Mouse (Mus musculus) cerebellum, postnatal 25 days (tissue): ENCODE measurements at regions not wholly inside any gene's neighbourhood (a gene's known extent, or its start where the extent isn't known, plus 50 kb on each side); places are given as distances from the start of the nearest gene placed in this dataset.
"Not testable (repeated sequence)": the region's sequence is repeated elsewhere in the genome, so short reads cannot be mapped to it uniquely, and the experiment has no call there.

Source experiments
- DNase-seq, 2 experiments: peaks; one replicate each; pipeline ENCODE4 v3.0.0; 2021; ENCODE audit warnings: mixed read lengths in 2 of 2

DNA sequence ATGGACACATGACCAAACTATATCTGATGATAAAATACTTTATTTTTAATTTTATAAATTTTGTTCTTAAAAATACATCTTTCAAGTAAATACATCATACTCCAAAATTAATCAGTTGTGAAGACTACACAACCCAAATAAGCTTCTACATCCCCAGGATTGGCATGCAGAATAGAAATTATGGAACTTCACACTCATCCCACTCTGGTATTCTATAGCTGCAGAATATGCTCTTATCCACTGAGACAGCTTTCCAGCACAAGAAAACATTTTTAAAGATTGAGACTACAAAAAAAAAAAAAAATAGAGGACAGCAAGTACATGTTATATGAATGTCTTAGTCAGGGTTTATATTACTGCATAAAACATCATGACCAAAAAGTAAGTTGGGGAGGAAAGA is 94.4 kb downstream of the Gm11232 start:
- DNase-seq, result no peak

DNA sequence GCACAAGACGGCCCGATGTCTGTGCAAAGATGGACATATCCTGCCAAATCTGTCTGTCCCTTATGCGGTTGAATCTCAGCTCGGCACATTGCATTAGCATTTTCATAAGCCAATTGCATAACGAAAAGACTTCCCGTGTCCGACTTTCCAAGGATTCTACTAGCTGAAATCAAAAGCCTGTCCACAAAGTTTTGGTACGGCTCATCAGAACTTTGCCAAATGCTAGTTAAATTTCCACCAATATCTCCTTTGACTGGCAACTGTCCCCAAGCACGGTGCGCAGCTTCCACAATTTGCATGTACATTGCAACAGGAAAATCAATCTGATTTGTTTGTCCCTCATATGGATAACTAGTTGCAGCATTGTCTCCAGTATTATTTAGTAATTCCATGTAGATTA is 117.2 kb downstream of the Gm11232 start:
- DNase-seq, result no peak

GRCm38 (mm10) chr4:71627088-71627487 is 130.7 kb downstream of the Gm11232 start:
- no peak for DNase-seq

DNA sequence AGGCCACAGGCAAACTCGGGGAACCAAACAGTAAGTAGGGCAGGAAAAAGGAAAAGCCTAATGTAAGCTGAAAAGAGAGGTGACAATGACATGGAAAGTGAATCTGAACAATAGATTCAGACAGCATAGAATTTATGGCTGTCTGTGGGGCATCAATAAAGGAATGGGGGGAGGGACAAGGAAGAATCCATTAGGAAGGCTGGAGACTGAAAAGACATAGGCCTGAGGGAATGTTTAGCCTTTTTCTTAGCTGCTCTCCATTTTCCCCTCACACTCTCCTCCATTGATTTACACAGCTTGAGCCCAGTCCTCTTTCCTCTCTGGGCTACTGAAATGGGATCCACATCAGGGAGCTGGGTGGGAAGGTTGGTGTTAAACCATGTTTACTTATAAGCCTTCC is 131.1 kb downstream of the Gm11232 start:
- DNase-seq, result no peak

- no peak for DNase-seq
Observed at GRCm38 (mm10) chr4:71624771-71625170, 133.0 kb downstream of the Gm11232 start.

DNA sequence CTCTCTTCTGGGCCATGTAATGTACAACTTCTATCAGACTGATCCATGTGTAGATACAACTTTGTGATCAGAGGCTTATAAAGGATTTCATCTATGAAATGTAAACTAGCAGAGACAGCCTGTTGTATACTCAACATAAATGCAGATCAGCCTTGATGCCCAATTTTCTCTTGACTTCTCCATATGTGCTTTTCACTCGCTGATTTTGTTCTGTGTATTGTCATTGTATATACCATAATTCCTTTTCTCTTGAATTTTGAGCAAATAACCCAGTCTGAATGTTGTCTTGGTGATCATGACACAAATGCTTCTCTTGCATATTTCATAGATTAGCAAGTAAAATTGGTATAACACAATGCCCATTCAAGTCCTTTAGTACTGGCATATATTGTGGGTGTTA is 144.0 kb downstream of the Gm11232 start:
- DNase-seq, result no peak

- no peak for DNase-seq
Observed at GRCm38 (mm10) chr4:71585880-71586279, 171.9 kb downstream of the Gm11232 start.

- DNase-seq, result no peak
Observed at GRCm38 (mm10) chr4:71560656-71561055, 197.1 kb downstream of the Gm11232 start.

- DNase-seq, result no peak
Observed at GRCm38 (mm10) chr4:71539200-71539599, 218.6 kb downstream of the Gm11232 start.

- no peak for DNase-seq
Observed at GRCm38 (mm10) chr4:71537971-71538370, 219.8 kb downstream of the Gm11232 start.

DNA sequence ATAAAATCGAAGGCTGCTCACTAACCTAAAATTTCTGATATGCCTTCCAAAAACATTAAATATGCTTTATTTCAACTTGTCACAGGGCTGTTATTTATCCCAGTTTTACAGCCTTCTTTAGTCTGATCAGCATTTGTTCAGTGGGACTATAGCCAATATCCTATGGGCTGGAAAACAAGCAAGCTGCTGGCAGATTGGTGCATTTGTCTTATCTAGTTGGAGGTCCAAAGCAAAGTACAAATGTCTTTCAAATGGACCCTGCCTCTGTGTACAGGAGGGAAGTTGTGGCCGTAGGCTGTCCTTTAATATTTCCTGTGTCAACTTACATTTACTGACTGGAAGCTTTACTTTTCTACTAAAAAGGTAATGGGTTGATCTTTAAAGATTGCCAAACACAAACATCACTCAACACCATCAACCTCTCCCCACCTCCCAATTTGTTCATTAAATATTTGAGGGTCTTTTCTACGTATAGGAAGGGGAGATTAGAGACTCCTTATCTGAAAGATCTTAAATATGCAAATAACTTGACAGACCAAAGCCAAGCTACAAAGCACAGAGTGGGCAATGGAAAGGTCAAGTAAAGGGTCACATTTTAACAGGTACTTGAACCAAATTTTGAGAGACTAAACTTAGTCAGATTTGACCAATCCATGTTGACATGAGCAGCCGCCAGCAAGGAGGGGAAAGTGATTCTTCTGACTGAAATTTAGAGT is 233.4 kb downstream of the Gm11232 start:
- DNase-seq, result no peak

DNA sequence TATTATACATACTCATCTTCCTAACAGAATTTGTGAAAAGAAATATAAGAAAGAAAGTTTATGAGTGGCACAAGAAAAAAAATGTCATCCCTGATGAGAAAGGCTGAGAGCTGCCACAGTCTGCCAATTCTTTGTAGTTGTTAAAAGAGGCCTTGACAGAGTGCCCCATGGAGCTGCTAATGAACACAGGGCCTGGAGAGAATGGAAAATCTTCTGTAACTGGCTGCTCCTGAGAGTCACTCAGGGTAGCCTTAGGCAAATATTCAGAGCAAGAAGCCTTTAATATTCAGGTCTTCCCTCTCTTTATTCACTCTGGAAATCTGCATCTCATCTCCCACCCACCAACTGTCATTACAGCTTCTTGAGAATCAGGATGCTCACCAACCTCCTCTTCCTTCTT is 237.0 kb downstream of the Gm11232 start:
- DNase-seq, result no peak

- DNase-seq, result no peak
Observed at GRCm38 (mm10) chr4:71517921-71518404, 239.8 kb downstream of the Gm11232 start.

DNA sequence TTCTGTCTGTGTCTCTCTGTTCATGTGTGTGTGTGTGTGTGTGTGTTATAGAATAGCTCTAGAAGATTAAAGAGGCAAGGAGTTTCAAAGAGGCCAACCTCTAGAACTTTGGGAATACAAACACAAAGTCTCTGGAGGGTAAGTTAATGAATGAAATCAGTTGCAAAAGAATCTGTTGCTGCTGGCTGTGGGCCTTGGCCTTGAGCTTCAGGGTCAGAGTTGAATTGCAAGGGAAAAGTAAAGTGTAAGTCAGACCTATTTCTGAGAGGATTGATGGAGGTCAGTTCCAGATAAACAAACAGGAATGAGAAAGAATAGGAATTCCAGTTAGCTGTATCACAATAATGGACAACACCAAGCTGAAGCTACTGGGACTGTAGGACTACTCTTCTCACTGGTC is 250.9 kb downstream of the Gm11232 start:
- no peak for DNase-seq

DNA sequence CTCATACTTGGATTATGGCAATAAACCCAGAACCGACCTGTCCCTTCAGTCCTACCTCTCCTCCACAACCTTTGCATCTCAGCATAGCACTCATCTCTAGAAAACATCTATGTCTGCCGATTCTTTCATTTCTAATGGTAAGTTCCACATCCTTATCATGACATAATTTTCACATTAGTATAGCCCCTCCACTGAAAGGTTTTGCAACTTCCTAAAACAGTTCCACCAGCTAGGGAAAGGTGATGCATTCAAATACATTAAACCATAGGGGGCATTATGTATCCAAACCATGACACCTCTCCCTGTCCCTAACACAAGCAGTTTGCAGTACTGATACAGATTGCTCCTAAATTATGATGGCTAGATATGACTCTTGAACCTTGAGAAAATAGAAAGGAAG is 268.0 kb downstream of the Gm11232 start:
- DNase-seq, result no peak

DNA sequence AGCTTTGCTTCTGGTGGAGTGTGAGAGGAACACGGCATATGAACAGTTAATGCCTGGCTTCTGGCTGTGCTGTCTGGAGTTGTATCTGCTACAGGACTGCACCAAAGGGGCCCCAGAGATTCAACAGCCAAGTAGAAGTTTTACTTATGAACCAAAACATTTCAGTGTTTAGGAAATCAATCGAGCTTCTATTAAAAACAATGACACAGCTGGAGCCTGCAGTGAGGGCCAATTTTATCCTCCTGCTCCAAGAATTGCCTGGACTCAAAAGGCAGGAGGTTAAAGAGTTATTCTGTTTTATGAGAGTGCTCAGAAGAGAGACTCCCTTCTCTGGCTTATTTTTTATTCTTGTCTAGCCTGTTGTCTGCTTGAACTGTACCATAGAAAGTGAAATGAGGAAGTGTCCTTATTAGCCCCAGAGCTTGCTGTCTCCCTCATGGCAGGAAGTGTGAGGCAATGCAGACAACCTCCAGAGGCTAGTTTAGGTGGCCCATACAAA is 269.1 kb downstream of the Gm11232 start:
- DNase-seq, result peak in 1 of 2 experiments; percentile 2

GRCm38 (mm10) chr4:71488059-71488458 is 269.7 kb downstream of the Gm11232 start:
- no peak for DNase-seq

DNA sequence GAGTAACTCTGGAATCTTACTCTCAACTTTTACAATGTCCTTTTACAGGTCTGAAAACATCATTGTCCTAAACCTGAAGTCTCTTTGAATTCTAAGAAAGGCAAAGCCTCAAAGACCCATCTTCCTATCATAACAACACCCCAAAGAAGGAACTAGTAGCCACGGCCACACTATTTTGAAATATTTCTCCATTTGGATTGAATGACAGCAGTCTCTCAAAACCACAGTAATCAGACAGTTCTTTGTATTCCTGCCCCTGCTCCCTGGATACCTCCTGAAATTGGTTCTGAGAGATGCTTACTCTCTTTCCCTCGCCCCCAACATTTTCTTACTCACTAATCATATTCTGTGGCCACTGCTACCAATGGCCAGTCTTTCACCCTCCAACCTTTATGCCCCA is 276.8 kb downstream of the Gm11232 start:
- no peak for DNase-seq

- no peak for DNase-seq
Observed at GRCm38 (mm10) chr4:71470580-71470979, 287.2 kb downstream of the Gm11232 start.

DNA sequence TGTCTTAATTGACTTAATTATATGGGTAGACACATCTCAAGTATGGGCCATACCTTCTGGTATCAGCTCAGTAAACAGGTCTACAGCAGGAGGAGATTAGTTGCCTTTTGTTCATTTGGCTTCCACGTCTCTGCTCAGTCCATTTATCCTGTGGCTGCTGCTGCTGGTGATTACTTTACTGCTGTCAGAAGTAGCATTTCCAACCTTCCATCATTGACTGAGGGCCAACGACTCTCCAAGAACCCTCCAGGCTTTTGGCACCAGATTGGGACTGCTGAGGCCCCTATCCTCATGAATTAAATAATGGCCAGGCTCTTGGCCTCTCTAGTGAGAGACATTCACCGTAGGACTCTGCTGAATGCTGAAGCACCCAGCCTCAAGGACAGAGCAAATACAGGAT is 303.0 kb downstream of the Gm11232 start:
- peak in 1 of 2 experiments; percentile 9 for DNase-seq

DNA sequence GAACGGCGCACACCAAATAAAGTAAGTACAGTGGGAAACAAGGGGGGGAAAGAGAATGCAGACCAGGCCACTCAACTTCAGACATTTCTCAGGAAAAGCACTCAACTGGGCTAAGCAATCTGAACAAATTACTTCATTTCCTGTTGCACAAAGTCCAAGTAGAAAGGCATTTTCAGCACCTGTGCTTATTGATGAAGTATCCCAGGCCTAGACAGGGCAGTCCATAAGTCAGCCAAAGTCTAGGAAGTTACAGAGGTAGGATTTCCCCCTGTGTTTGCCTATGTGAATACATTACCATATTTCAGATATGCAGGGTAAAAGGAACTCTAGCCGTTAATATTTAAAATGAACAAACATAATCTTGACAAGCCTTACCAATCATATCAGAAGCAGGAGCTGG is 304.3 kb downstream of the Gm11232 start:
- no peak for DNase-seq

DNA sequence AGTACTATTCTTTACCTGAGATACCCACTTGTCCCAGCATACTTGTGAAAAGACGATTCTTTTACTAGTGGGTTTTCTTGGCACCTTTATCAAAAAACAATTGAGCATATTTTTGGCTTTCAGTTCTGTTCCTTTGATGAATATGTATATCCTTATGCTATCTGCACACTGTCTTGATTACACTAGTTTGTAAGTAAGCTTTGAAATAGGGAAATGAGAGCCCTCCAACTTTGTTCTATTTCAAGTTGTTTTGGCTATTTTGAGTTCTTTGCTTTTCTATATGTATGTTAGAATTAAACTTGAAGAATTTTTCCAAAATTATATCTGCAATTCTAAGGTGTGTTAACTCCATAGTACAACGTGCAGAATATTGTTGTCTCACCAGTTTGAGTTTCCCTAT is 311.3 kb downstream of the Gm11232 start:
- DNase-seq, result no peak

- no peak for DNase-seq
Observed at GRCm38 (mm10) chr4:71431245-71431929, 326.4 kb downstream of the Gm11232 start.

DNA sequence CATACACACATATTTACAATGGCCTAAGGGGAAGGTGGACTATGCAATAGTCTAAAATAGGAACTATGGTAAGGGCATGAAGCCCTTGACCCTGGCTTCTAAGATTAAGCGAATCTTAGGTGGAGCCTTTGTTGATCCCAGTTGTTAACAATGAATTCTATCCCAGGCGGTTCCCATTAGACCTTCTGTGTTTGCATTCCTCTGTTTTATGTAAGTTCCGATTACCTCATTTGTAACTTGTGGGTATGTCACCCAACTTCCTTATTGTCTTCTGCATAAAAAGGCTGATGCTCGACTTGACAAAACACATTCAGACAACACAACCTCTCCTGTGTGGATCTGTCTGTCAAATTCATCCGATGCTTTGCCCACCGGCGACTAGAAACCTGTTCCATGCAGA is 335.6 kb downstream of the Gm11232 start:
- not testable (repeated sequence) for DNase-seq
